Mouse (Mus musculus): ENCODE results near the gene Ppard. TPM values are rescaled to one million over a fixed set of nuclear protein-coding genes. Genes with fewer than 3 reads are reported as not detected.
A peak's percentile ranks its signal among the peaks of the same experiment; 100 is the strongest.
"Not testable (repeated sequence)": the region's sequence is repeated elsewhere in the genome, so short reads cannot be mapped to it uniquely, and the experiment has no call there.

Ppard gene
- polyA plus RNA-seq, 1 experiment from 2014 or later, result 3.0 TPM

DNA sequence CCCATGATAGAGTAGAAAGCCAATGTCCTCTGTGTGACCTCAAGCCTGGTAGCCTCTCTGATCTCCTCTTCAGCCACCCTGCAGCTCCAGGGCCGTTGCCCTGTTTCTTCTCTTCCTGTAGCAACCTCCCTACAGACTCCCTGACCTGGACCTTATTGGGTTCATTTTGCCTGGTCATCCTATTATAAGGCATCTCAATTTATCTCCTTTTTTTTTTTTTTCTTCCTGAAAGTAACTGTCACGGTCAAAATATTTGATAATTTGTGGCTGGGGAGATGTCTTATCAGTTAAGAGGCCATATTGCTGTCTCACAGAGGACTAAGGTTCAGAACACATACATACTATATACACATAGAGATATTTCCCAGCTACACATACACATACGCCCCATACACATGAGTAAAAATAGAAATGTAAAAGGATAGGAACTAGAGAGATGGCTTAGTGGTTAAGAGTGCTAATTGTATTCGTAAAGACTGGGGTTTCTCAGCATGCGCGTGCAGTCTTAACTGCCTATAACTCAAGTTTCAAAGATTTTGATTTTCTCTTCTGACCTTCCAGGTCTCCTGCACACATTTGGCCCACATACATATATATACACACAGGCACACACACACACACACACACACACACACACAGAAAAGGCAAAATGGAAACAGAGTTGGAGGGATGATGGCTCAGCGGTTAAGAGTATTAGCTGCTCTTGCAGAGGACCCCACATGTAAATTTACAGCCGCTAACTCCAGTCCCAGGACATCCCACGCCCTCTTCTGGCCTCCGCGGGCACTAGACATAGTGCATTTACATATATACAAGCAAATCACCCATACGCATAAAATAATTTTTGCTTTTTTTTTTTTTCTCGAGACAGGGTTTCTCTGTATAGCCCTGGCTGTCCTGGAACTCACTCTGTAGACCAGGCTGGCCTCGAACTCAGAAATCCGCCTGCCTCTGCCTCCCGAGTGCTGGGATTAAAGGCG lies 80.0 kb downstream of the Ppard start:
- no peak for DNase-seq (ENCODE audit: low spot score)

DNA sequence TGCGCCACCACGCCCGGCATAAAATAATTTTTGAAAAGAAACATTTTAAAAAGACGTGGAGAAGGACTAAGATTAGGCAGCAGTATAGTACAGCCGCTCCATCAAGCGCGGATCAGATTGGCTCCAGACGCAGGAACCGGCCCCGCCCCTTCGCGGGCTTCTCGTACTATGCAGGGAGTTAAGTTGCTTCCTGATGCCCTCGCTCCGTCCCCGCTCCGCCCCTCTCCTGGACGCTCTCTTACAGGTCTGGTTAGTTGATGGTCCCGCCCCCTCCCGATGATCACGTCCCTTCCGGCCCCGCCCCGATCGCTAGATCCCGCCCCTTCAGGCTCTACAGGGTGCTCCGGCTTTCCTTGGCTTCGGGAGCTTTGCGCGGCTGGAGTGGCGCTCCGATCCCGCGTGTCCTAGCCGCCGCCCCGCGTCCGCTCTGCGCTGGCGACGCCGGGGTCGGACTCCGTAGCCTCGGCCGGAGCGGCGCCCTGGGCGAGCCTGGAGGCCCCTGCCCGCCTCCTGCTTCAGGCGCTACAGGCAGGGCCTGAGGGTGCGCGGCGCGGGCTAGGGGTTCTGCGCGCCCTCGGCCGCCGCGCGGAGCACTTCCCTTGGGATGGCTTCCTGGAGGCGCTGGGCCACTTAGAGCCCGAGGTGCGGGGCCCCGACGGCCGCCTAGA lies 80.8 kb downstream of the Ppard start, which contains the start of gene Fance:
Gene Fance (plus strand): TSS at position 308 of the 668 bp plus-strand sequence.
- DNase-seq (ENCODE audit: low spot score), result peak; percentile 98

DNA sequence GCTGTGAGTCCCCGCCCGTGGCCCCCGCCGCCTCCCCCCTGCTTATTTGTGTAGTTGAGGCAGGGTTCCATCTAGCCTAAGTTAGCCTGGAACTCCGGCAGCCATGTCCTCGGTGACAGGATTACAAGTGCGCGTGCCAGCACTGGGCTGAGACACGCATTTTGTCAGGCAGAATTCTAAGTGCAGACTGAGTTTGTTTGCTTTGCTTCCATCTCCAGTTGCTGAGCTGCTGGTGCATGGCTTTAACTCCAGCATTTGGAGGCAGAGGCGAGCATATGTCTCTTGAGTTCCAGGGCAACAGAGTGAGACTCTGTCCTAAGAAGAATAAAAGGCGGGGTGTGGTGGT lies 81.4 kb downstream of the Ppard start:
- DNase-seq (ENCODE audit: low spot score), result no peak

DNA sequence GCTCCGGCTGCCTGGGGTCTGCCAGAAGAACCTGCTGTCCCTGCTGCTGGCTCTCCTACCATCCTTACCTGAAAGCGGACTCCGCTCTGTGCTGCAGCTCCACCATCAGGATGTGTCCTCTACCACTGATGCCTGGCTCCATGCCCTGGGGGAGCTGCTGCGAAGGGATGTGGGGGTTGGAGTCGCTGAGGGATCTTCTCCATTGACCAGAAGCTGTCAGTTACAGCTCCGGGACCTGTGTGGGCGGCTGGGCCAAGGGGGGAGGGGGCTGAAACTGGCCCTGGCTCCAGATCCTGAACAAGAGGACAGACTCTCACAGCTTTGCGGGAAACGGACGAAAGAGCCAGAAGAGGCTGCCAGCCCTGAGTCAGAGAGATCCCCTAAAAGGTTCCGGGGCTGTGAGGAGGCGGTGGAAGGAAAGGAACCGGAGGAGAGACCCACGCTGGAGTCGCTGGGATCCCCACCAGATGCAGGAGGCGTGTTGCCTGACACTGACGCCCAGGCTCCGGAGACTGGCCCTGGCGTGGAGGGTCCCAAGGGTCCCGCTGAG lies 83.2 kb downstream of the Ppard start:
- DNase-seq (ENCODE audit: low spot score), result no peak

DNA sequence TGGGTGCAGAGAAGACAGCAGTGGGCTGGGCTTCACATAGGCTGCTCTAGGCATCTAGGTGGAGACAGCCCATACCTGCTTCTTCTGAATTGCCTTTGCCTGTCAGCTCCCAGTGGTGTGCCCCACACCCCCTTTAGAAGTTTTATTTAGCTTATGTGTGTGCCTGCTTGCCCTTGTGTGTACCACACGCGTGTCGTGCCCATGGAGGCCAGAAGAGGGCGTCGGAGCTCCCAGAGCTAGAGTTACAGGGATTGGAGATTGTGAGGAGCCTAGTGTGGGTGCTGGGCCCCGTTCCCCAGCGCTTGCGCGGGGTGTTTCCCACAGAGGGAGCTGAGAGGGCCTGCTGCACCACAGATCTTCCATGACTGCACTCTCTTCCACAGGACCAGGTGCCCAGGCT lies 84.0 kb downstream of the Ppard start:
- no peak for DNase-seq (ENCODE audit: low spot score)

DNA sequence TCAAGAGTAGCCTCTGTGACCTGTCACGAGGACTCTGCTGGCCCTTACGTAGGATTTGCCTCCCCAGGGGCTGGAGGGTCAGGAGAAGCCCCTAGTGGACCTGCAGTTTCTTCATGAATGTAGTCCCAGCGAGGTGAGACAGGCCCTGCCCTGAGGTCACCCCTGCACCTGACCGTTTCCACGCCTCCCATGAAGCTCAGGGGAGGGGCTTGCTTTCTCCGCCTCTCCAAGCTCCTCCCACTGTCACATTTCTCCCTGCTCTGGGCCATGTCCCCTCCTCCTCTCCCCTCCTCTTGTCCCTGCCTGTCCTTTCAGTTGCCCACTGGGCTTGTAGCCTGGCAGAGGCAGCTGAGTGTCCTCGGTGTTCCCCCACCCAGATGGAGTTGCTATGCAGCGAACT lies 84.6 kb downstream of the Ppard start:
- DNase-seq (ENCODE audit: low spot score), result no peak

DNA sequence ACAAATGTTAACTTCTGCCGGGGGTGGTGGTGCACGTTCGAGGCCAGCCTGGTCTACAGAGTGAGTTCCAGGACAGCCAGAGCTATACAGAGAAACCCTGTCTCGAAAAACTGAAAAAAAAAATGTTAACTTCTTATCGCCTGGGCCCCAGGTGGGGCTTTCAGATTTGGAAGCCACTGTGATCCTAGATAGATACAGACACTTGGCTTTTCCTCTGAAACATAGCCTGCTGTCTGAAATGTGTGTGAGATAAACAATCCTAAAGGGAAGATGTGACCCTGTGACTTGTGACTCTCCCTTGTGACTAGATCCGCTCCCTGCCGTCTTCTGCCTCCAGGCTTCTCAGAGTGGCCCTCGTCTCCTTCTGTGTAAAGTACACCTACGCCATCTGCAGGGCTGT lies 85.2 kb downstream of the Ppard start:
- DNase-seq (ENCODE audit: low spot score), result no peak

DNA sequence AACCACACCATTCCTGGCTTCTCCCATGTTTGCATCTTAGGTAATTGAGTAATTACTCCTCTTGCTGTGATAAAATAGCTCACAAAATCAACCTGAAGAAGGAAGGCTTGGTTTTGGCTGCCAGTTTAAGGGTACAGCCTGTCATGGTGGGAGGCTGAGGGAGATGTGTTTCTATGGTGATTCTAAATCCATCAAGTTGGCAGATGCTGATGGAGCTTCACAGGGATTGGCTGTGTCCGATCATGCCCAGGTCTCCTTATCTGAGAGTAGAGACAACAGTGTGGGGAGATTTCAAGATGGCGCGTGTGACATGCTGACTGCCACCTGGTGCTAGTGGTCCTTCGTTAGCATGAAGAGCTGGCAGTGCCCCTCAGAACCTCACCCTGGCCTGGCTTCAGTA lies 89.2 kb downstream of the Ppard start:
- DNase-seq (ENCODE audit: low spot score), result no peak

DNA sequence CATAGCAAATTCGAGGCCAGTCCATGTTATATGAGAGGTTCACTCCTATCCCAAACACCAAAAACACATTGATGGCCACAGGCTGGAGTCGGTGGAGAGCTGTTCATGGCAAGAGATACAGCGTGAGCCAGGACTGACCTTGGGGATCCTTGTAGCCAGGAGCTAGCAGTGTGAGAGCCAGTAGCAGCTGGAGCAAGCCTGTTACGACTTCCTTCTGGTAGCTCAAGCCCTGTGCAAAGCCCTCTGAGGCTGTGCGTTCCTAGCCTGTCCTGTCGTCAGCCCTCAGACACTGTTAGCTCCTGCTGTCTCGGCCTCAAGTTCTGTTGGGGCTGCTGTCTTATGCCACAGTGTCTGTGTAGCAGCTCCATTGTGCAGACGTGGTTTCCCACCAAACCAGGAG lies 91.3 kb downstream of the Ppard start:
- DNase-seq (ENCODE audit: low spot score), result no peak

DNA sequence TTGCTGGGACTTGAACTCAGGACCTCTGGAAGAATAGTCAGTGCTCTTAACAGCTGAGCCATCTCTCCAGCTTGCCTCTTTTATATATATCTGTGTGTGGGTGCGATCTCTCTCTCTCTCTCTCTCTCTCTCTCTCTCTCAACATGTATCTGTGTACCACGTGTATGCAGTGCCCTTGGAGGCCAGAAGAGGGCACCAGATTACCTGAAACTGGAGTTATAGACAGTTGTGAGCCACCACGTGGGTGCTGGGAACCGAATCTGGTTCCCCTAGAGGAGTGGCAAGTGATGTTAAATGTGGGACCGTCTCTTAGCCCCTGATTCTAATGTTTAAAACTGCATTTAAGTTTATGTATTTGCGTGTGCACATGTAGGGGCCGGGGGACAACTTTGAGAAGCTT lies 91.9 kb downstream of the Ppard start:
- not testable (repeated sequence) for DNase-seq (ENCODE audit: low spot score)

DNA sequence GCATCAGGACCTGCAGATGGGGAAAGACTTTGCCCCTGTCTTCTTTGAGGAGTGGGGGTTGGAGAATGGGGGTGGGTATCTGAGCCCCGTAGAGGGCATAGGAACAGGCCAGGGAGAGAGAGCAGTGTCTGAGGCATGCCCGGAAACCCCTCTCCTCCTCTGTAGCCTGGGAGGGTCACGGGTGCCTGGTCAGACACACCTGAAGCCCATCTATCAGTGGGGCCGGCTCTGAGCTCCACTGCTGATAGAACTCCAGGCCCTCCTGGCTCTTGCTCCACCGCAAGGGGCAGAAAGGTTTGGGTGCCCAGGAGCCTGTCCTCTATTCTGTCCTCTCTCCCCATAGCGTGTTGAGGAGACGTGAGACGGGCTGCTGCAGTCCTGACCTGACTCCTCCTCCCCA lies 93.3 kb downstream of the Ppard start:
- DNase-seq (ENCODE audit: low spot score), result no peak

DNA sequence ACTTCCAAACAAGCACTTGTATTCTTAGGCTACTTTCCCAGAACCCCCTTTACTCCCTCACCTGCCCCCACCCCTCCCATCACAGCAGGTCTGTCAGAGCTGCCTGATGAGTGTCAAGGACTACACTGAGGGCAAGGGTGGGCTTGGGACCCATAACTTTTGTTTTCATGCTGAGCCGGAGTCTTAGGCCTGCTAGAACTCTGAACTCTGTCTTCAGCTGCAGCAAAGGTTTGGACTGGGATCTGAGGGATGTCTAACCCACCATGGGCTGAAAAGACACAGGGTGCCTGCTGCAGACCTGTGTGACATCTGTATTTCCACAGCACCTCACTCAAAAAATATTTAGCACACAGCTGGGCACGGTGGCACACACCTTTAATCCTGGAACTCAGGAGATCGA lies 94.5 kb downstream of the Ppard start:
- no peak for DNase-seq (ENCODE audit: low spot score)

DNA sequence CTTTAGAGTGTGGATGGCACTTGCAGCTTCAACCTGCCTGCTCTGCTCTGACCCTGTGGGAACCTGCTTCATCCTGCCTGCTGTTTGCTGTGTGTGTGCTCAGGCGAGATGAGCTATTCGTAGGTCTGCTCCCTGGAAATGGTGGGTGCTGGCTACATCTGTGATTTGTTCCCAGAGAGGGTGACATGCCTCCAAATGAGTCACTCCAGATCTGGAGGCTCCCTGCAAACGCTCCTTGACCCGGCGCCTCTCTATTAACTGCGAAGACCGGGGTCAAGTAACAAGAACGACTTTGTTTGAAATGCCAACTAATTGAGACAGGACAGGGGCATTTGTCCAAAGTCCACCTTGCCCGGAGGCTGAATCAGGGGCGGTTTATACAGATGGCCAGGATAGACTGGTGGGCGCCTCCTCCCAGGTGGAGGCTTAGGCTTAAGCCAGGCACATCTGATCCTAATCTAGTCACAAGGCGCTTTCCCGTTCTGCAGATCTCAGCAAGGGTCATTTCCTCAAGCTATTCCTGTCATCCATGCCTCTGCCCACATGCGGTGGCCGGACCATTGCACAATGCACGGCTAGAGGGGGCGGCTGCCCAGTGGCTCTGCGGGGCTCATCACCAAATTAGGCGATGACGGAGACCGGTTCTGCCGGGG lies 95.3 kb downstream of the Ppard start:
- no peak for DNase-seq (ENCODE audit: low spot score)

DNA sequence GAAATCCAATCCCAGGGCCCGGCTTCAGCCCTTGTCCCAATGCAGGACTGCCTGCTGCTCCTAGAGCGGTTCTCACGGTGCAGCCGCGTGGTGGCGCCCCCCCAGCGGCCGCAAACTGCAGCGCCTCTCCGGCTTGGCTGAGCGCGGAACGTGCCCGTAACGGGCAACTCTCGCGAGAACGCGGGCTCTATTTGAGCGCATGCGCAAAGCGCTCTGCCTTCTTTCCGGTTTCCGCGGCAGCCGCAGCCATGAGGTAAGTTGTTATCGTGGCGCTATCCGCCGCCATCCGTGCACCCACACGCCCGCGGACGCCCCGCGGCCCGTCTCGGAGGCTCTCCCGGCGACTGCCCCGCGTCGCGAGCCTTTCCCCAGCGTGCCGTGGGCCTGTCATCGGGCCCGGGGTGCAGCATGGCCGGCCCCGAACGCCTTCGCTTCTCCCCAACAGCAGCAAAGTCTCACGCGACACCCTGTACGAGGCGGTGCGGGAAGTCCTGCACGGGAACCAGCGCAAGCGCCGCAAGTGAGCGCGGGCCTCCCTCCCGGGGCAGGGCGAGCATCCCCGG lies 95.9 kb downstream of the Ppard start, which contains the start of gene Rpl10a:
Gene Rpl10a (plus strand): TSS at position 106 of the 563 bp plus-strand sequence.
- peak; percentile 99 for DNase-seq (ENCODE audit: low spot score)

DNA sequence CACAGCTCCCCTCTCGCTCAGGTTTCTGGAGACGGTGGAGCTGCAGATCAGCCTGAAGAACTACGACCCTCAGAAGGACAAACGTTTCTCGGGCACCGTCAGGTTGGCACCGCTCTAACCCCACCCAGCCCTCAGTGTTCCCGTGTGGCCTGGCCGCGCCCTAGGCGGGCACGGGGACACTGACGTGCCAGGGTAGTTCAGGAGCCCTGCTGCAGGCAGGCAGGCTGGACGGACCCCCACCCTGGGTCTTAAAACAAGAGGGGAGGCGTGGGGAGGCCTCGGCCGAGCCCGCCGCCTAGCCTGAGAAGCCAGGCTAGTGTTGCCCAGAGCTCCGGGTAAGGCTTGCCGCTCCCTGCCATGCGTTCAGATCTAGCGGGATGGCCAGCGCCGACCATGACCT lies 96.4 kb downstream of the Ppard start:
- no peak for DNase-seq (ENCODE audit: low spot score)

DNA sequence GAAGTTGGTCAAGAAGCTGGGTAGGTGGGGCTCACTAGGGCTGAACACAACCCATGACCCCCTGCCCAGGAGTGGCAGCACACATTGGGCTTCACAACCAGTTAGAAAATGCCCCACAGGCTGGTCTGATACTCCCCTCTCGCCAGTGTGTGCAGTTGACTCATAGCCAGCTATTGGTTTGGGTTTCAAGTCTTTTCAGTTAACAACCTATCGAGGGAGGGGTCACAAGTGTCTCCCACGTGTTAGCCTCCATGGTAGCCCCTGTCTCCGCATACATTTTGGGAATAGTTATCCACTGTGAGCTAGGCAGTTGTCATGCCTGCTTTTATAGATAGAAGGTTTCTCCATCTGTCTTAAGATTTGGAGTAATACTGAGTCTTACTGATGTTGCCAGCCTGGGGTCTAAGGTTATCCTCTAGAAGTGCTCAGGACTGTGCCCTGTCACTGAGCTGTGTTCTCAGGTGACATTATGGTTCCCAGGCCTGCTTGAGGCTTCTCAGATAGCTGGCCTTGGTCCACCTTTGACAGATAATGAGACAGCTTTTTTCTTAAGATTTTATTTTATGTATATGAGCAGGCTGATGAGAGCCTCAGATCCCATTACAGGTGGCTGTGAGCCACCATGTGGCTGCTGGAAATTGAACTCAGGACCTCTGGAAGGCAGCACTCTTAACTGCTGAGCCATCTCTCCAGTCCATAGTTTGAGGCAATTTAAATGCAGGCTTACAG lies 97.2 kb downstream of the Ppard start:
- no peak for DNase-seq (ENCODE audit: low spot score)

DNA sequence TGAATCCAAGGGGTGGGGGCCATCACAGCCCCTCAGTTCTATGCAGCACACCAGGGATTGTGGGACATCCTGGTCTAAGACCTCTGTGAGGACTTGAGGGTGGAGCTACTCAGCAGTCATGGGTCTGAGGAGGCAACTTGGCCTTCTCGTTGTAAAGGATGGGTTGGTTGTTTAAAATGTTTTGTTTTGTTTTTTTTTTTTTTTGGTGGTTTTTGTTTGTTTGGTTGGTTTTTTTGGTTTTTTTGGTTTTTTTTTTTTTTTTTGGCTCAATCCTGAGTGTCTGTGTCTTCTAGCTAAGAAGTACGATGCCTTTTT lies 97.7 kb downstream of the Ppard start:
- no peak for DNase-seq (ENCODE audit: low spot score)

DNA sequence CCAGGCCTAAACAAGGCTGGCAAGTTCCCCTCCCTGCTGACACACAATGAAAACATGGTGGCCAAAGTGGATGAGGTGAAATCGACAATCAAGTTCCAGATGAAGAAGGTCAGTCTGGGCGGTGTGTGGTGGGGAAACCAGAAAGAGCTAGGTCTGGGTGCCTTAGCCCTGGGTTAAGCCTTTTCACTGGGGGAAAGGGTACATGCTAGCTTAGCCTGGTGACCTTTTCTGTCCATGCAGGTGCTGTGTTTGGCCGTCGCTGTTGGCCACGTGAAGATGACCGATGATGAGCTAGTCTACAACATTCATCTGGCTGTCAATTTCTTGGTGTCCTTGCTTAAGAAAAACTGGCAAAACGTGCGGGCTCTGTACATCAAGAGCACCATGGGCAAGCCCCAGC lies 98.1 kb downstream of the Ppard start:
- DNase-seq (ENCODE audit: low spot score), result not testable (repeated sequence)

DNA sequence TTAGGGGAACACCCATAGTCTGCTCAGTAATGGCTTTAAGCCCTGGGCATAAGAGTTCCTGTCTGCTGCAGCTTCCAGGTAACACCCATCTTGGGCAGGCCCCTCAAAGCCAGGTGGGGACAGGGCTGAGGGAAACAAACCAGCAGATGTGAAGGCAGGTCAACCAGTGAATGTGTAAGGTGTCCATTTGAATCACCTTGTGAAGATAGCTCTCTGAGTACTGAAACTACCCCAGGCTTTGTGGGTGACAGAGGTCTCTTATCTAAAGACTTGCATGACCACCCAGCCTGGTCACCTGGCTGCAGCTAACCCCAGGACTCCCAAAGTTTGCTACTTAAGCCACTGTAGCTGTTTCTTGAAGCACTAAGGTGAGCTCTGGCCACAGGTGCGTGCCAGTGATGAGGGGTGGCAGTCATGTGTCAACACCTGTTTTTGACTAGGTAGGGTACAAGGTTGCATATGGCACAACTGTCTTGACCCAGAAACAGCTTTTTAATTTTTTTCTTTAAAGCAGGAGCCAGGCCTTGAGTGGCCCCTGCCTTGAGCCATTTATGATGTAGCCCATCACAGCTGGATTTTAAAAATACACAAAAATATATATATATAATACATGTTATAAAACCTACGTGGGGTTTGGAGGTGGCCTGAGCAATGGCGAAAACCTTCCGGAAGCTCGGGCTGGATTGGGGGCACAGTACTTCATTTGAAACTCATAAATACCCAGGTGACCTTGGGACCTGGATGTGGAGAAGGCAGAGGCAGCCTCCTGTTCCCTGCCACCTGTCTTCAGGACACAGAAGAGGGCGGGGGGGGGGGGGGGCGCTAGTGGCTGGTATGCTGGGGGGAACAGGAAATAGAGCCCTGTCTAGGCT lies 99.0 kb downstream of the Ppard start:
- DNase-seq (ENCODE audit: low spot score), result no peak
